Mouse (Mus musculus) intestine, embryonic 15.5 days (tissue): ENCODE measurements around the gene Cpxm2. TPM values are rescaled to one million over a fixed set of nuclear protein-coding genes. Genes with fewer than 3 reads are reported as not detected.

ENCODE experiments used
- ATAC-seq: fragments of 200-750 bp; cut with Nextera tagmentation; 2 replicates; pipeline ENCODE4 v1.8.0; 2017; ENCODE audit warnings: moderate TSS enrichment, moderate library complexity
- H3K27ac ChIP-seq: fragments of 300-500 bp; sonication (generic); 2 replicates; pipeline ENCODE4 v1.5.1; 2015; ENCODE audit warnings: mild to moderate bottlenecking, inconsistent platforms
- H3K27me3 ChIP-seq: fragments of 300-500 bp; sonication (generic); replicated peaks from 2 replicates; pipeline ENCODE4 v1.6.1; 2015; ENCODE audit warnings: inconsistent platforms
- H3K36me3 ChIP-seq: fragments of 300-500 bp; sonication (generic); 2 replicates; pipeline ENCODE4 v1.6.1; 2015; ENCODE audit warnings: inconsistent platforms
- H3K4me1 ChIP-seq: fragments of 300-500 bp; sonication (generic); replicated peaks from 2 replicates; pipeline ENCODE4 v1.6.1; 2015; ENCODE audit warnings: inconsistent platforms
- H3K4me2 ChIP-seq: fragments of 300-500 bp; sonication (generic); replicated peaks from 2 replicates; pipeline ENCODE4 v1.6.1; 2015; ENCODE audit warnings: mild to moderate bottlenecking, inconsistent platforms
- H3K4me3 ChIP-seq: fragments of 300-500 bp; sonication (generic); replicated peaks from 2 replicates; pipeline ENCODE4 v1.5.1; 2015; ENCODE audit warnings: inconsistent platforms
- H3K9ac ChIP-seq: fragments of 300-500 bp; sonication (generic); 2 replicates; pipeline ENCODE4 v1.6.1; 2015; ENCODE audit warnings: inconsistent platforms
- H3K9me3 ChIP-seq: fragments of 300-500 bp; sonication (generic); 2 replicates; pipeline ENCODE4 v1.6.1; 2016; ENCODE audit warnings: inconsistent platforms
- WGBS: fragments of 180-500 bp; shearing (Covaris S2); methylation state at CpG from one replicate; pipeline ENCODE4 v1.1.7; 2015; 5-methylcytosine and 5-hydroxymethylcytosine counted together
- polyA plus RNA-seq: library from polyadenylated mRNA; unstranded; fragments of >200 nt; fragmentation: Nextera tagmentation; extraction: Ambion mirVana; gene quantifications from 2 replicates; pipeline ENCODE4 v1.2.1, GENCODE M21; 2015

Gene Cpxm2
- polyA plus RNA-seq, 1 experiment from 2014 or later = 1.3 TPM

DNA sequence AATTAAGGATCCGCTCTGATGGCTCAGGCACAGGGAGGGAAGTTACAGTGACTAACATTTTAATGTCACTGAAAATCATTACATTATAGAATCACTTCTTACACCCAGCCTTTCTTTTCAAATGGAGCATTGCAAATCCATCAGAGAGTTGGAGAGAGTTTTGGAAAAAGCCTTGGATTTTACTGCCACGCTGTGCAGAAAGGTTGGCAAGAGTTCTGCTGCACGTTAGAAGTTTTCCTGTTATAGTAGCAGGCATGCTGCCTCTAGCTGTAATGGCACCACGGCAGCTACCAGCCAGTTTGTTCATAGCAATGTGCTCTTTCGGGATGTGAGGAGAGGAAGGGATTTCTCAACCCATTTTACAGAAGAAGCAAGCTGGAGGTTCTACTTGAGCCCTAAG is 20.2 kb upstream of the Cpxm2 start:
- no peaks in the 10 kb centered on the region for H3K9me3 ChIP-seq
- 89% methylated on average over 5 of the region's 5 CpGs for WGBS
- no peak overlapping the region for H3K4me3 ChIP-seq
- H3K27ac ChIP-seq = no peak overlapping the region
- no peaks in the 10 kb centered on the region; the same call in 1 of the 2 replicates for H3K4me1 ChIP-seq
- no peak for ATAC-seq
- no peak overlapping the region for H3K9ac ChIP-seq
- no peaks in the 10 kb centered on the region for H3K36me3 ChIP-seq
- H3K27me3 ChIP-seq = no peaks in the 10 kb centered on the region
- H3K4me2 ChIP-seq = no peak overlapping the region

DNA sequence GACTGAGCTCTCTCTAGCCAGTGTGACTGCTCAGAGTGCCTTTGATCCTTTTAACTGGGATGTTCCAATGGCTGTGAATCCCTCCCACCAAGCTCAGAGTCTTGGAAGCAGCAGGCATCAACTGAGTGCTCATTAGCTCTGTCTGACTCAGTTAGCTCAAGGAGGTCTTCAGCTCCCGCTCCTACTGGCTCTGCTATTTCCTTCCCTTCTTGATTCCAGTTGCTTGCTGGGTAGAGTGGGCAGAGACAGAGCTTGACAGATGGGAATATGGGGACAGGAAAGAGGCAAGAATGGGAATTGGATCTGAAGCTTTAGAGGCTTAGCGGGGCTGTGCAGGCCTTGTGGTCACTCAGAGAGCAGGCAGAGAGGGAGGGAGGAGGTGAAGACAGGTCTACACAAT is 19.8 kb upstream of the Cpxm2 start:
- Histone ChIP-seq H3K27me3 (no peaks in the 10 kb centered on the region), H3K4me3 (no peak overlapping the region), H3K4me2 (no peak overlapping the region), H3K36me3 (no peaks in the 10 kb centered on the region), H3K9me3 (no peaks in the 10 kb centered on the region), H3K4me1 (no peaks in the 10 kb centered on the region; the same call in 1 of the 2 replicates), H3K9ac (no peak overlapping the region), H3K27ac (no peak overlapping the region)
- ATAC-seq = no peak
- 82% methylated on average over 2 of the region's 2 CpGs for WGBS

DNA sequence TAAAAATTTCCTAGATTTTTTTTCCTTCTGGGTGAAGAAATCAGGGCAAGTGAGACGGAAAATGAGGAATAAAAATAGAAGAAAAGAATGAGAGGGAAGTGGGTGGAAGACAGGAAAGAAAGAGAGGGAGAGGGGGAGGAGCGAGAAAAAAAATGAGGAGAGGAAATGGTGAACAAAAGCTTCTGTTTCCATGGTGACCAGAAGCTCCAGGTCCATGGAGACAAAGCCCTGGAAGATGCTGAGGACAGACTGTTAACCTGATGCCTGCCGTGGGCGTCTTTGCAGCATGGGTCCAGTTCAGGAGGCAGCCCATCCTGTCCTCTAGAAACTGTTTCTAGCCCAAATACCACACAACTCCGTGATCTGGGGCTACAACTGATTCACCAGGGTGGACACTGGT is 17.7 kb upstream of the Cpxm2 start:
- H3K9me3 ChIP-seq = no peaks in the 10 kb centered on the region
- H3K9ac ChIP-seq = no peak overlapping the region
- H3K27ac ChIP-seq = no peak overlapping the region
- H3K36me3 ChIP-seq = no peaks in the 10 kb centered on the region
- no peak overlapping the region for H3K4me2 ChIP-seq
- no peaks in the 10 kb centered on the region for H3K27me3 ChIP-seq
- no peaks in the 10 kb centered on the region; the same call in 1 of the 2 replicates for H3K4me1 ChIP-seq
- no peak for ATAC-seq
- 79% methylated on average over 5 of the region's 5 CpGs for WGBS
- no peak overlapping the region for H3K4me3 ChIP-seq

DNA sequence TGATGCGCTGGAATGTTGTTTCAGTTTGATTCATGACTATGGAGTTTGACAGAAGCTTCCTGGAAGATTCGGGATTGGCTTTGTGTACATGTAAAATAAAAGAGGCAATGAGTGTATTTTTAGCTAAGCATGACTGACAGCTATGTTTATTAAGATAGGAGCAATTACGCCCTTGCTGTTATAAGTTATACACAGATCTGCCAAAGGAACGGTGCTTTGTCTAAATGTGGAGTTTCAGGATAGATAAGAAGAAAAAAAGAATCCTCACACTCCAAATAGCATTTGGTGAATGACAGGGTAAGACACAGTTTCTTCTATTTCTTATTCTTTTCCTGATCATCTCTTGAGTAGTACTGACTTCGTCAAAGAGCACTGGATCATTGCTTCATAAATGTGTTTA is 17.2 kb upstream of the Cpxm2 start:
- no peaks in the 10 kb centered on the region for H3K27me3 ChIP-seq
- H3K4me2 ChIP-seq = no peak overlapping the region
- no peaks in the 10 kb centered on the region for H3K9me3 ChIP-seq
- 60% methylated on average over 5 of the region's 5 CpGs for WGBS
- H3K27ac ChIP-seq = no peak overlapping the region
- no peaks in the 10 kb centered on the region for H3K36me3 ChIP-seq
- H3K4me3 ChIP-seq = no peak overlapping the region
- ATAC-seq = no peak
- H3K4me1 ChIP-seq = no peaks in the 10 kb centered on the region; the same call in 1 of the 2 replicates
- H3K9ac ChIP-seq = no peak overlapping the region

DNA sequence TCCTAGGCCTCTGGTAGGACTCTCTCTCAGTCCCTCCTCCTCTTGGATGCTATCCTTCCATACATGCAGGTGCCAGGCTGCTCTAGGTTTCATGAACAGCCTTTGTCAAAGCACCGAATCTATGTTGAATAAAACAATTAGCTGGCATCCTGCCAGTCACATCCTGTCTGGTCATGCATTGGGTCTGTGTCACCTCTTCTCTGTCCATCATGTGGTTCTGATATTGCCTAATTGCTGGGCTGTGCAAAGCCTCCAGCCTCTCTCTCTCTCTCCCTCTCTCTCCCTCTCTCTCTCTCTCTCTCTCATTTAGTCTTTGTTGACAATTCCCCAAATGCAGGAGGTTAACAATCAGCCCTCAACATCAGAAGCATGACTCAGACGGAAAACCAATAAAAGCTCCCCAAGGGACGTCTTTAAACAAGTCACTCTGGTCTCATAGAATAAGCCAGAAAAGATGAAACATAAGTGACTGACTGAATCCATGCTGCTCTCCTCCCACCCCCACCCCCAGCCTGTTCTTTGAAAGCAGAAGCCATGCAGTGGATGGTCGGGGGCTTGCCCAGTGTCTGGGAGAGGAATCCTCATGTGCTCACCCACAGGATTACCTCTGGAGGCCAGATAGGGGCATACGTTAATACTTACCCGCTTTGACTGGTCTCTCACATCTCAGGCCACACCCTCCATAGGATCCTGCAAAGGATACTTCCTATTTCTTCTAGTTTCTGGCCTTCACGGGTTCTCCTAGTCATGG is 15.1 kb upstream of the Cpxm2 start:
- Histone ChIP-seq H3K27me3 (no peaks in the 10 kb centered on the region), H3K4me2 (no peak overlapping the region), H3K4me1 (no peaks in the 10 kb centered on the region; the same call in 1 of the 2 replicates), H3K4me3 (no peak overlapping the region), H3K27ac (no peak overlapping the region), H3K36me3 (no peaks in the 10 kb centered on the region), H3K9me3 (no peaks in the 10 kb centered on the region), H3K9ac (no peak overlapping the region)
- WGBS = 48% methylated on average over 7 of the region's 7 CpGs
- no peak for ATAC-seq

DNA sequence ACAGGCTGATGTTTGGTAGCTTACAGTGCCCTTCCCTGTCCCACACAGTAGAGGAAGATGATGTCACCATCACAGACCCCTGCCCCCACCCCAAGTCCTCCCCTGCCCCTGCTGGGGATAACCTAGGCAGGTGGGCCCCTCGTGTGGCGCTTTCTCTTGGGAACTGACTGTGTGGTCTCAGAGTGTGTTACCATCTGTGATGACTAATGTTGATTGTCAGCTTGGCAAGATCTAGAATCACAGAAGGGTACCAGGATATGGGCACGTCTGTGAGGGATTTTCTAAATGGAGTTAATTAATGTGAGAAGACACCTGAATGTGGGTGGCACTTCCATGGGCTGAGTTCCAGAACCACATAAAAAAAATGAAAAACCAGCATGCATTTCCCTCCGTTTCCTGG is 12.7 kb upstream of the Cpxm2 start:
- ATAC-seq = no peak
- H3K4me3 ChIP-seq = no peak overlapping the region
- H3K9ac ChIP-seq = no peak overlapping the region
- no peaks in the 10 kb centered on the region for H3K9me3 ChIP-seq
- H3K4me2 ChIP-seq = no peak overlapping the region
- no peaks in the 10 kb centered on the region for H3K36me3 ChIP-seq
- no peaks in the 10 kb centered on the region for H3K27me3 ChIP-seq
- no peaks in the 10 kb centered on the region; the same call in 1 of the 2 replicates for H3K4me1 ChIP-seq
- 76% methylated on average over 4 of the region's 4 CpGs for WGBS
- H3K27ac ChIP-seq = no peak overlapping the region

DNA sequence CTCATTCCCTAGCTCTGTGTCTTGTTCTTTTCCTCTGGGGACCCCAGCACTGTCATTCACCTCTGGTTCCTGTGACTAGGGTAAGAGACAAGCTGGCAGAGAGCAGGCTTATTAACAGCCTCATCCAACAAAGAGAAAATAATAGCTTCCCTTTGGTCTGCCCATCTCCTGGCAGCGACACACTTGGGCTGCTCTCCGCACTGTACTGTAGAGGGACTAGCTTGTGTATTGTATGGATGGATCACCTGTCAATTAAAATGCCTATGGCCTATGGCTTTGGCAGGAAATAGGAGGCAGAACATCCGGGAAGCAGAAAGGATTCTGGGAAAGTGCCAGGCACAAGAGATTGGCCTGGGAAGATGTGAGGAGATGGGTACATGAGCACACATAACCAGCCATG is 7.7 kb upstream of the Cpxm2 start:
- no peak overlapping the region for H3K4me2 ChIP-seq
- H3K9ac ChIP-seq = no peak overlapping the region
- no peaks in the 10 kb centered on the region for H3K27me3 ChIP-seq
- H3K4me3 ChIP-seq = no peak overlapping the region
- H3K9me3 ChIP-seq = no peaks in the 10 kb centered on the region
- no peak overlapping the region for H3K27ac ChIP-seq
- ATAC-seq = no peak
- H3K36me3 ChIP-seq = no peaks in the 10 kb centered on the region
- H3K4me1 ChIP-seq = no peaks in the 10 kb centered on the region
- 89% methylated on average over 3 of the region's 3 CpGs for WGBS

DNA sequence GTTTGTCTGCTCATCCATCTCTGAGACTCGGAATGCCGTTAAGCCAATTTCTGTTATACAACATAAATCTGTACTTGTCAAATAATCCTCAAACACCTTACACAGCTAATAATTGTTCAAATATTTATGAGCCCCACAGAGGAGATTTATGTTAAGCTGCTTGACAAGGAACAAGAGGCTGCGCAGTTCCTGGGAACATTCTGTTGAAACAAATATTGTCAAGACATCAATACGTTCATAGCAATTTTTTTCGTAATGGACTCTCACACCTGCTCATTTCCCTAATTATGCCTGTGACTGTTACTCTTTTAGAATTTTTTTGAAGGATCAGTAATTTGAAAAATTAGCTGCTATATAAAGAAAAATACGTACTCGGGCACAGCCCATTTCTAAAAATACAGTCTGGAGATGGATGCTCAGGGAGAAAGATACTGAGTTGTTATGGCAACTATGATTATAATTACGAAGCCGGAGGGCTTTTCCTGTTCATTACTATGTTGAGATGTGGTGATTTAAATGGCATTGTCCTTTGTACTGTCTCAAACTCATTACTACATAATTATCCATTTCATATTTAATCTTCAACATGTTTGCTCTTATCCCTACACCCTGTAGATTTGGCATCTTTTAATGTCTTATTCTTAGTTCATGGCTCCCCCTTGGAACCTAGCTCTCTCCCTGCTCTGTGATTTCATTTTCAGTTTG is 3.9 kb upstream of the Cpxm2 start:
- Histone ChIP-seq H3K4me1 (peaks cover 10% of the 10 kb centered on the region), H3K4me3 (no peak overlapping the region), H3K9ac (no peak overlapping the region), H3K27ac (no peak overlapping the region), H3K9me3 (no peaks in the 10 kb centered on the region), H3K27me3 (peaks cover 14% of the 10 kb centered on the region), H3K36me3 (no peaks in the 10 kb centered on the region), H3K4me2 (no peak overlapping the region)
- ATAC-seq = no peak
- WGBS = 61% methylated on average over 9 of the region's 9 CpGs

DNA sequence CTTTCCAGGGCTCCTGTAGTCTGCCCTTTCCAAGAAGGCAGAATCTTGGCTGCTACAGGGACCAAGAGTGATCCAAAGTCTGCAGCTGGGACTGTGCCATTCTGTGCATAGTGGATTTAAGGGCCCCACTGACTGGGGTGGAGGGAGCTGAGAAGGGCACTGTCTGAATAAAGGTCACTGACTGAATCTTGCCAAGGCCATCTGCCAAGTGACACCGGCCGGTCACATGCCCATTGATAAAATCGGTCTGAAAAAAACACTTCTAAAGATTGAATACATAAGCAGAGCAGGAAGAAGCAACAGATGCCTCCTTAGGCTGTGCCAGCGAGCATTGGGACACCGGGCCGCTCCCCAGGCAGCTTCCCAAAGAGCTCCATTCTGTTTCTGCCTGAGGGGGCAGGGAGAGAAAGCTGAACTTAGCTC is 803 bp downstream of the Cpxm2 start:
- Histone ChIP-seq H3K4me2 (peak overlapping the region; percentile 91), H3K4me3 (no peak overlapping the region), H3K9ac (no peak overlapping the region), H3K27ac (no peak overlapping the region), H3K27me3 (peaks cover 19% of the 10 kb centered on the region), H3K4me1 (peaks cover 10% of the 10 kb centered on the region), H3K36me3 (no peaks in the 10 kb centered on the region), H3K9me3 (no peaks in the 10 kb centered on the region)
- ATAC-seq = no peak
- WGBS = 45% methylated on average over 6 of the region's 6 CpGs

DNA sequence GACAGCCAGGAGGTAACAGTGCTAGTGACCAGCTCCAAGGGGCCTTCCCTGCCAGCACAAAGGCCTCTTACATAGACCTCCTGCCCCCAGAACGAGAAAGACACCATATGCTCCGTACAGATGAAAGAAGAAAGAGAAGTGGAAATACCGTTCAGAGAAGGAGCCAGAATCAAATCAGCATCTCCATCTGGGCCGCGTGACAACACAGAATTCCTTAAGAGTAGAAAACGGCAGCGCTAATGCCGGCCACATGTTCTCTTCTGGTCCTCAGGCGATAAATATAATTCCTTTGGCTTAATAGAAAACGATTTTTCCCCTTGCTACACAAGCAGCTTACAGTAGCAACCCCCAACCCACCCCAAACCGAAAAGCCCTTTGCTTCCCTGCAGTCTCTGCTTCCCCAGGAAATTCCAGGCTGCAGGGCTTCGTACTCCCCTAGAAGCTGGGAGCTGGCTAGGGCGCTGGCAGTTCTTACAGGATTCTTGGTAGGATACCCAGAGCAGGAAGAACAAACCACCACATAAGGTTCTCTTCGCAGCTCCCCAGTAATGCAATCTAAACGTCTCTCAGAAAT is 9.2 kb downstream of the Cpxm2 start:
- no peak for ATAC-seq
- H3K36me3 ChIP-seq = no peaks in the 10 kb centered on the region
- no peak overlapping the region for H3K4me2 ChIP-seq
- WGBS = 82% methylated on average over 15 of the region's 15 CpGs
- no peaks in the 10 kb centered on the region for H3K9me3 ChIP-seq
- no peak overlapping the region for H3K4me3 ChIP-seq
- no peaks in the 10 kb centered on the region for H3K4me1 ChIP-seq
- H3K27ac ChIP-seq = no peak overlapping the region
- no peak overlapping the region for H3K9ac ChIP-seq
- H3K27me3 ChIP-seq = no peaks in the 10 kb centered on the region

DNA sequence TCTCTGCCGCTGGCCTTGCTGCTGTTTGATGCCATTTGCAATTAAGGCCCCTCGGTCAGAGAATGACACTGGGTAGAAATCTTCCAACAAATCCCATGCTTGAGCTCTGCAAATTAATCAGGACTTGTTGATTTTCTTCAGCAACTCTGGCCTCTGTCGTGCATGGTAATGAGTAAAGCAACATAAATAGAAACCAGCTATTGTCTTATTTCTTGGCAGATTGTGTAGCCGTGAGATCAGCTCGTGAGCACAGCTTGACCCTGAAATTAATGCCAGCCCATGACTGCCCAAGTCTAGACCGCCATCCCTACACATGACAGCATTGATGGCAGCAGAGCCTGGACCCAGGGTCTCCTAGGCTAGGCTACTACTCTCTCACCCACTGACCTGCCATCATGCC is 25.9 kb downstream of the Cpxm2 start:
- H3K27ac ChIP-seq = no peak overlapping the region
- H3K9ac ChIP-seq = no peak overlapping the region
- H3K4me3 ChIP-seq = no peak overlapping the region
- no peak overlapping the region for H3K4me2 ChIP-seq
- no peaks in the 10 kb centered on the region for H3K9me3 ChIP-seq
- 89% methylated on average over 6 of the region's 6 CpGs for WGBS
- H3K36me3 ChIP-seq = no peaks in the 10 kb centered on the region
- no peaks in the 10 kb centered on the region for H3K4me1 ChIP-seq
- no peaks in the 10 kb centered on the region for H3K27me3 ChIP-seq
- ATAC-seq = no peak

DNA sequence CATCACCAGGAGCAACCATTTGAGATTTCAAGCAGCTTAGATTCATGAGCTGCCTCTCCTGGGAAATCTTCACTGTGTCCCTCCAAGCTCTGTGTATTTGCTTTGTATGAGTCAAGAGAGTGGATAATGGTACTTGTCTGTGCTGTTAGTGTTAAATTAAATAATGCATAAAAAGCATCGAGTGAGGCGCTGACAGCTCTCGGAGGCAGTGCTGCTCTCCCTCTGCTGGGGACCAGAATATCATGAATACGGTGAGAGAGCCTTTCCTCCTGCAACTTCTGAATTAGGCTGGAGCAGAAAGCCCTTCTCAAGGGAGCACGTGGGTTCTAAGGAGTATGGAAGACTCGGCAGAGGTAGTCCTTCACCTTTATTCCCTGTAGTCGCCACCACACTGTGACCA is 29.6 kb downstream of the Cpxm2 start:
- no peaks in the 10 kb centered on the region for H3K9me3 ChIP-seq
- no peak overlapping the region for H3K4me2 ChIP-seq
- no peak for ATAC-seq
- H3K27ac ChIP-seq = no peak overlapping the region
- no peak overlapping the region for H3K4me3 ChIP-seq
- H3K9ac ChIP-seq = no peak overlapping the region
- WGBS = 76% methylated on average over 7 of the region's 7 CpGs
- no peaks in the 10 kb centered on the region for H3K36me3 ChIP-seq
- H3K4me1 ChIP-seq = no peaks in the 10 kb centered on the region
- H3K27me3 ChIP-seq = no peaks in the 10 kb centered on the region
